Mouse (Mus musculus): ENCODE data around the gene Rdh8. TPM values are rescaled to one million over a fixed set of nuclear protein-coding genes. Genes with fewer than 3 reads are reported as not detected.

Rdh8 gene
- not detected for total RNA-seq (2021)
- long read RNA-seq, experiment 1: 0 reads
- long read RNA-seq, experiment 2: 0 reads

- no peak for DNase-seq (ENCODE audit: low spot score in 2 of 2)
These were observed at the start of gene Rdh8 for GRCm38 (mm10) chr9:20818236-20818635. Gene Rdh8 (plus strand): TSS chr9:20818503.

- DNase-seq (ENCODE audit: low spot score in 2 of 2): no peak
These were observed 37.0 kb upstream of the Rdh8 start for GRCm38 (mm10) chr9:20781286-20781685.

- no peak for DNase-seq (ENCODE audit: low spot score in 2 of 2)
These were observed 33.2 kb upstream of the Rdh8 start for GRCm38 (mm10) chr9:20785055-20785454.

GRCm38 (mm10) chr9:20787992-20788391 is 30.3 kb upstream of the Rdh8 start:
- DNase-seq (ENCODE audit: low spot score in 2 of 2): no peak

- no peak for DNase-seq (ENCODE audit: low spot score in 2 of 2)
These were observed 28.7 kb upstream of the Rdh8 start for GRCm38 (mm10) chr9:20789651-20790050.

GRCm38 (mm10) chr9:20790345-20790744 is 28.0 kb upstream of the Rdh8 start:
- DNase-seq (ENCODE audit: low spot score in 2 of 2): no peak

GRCm38 (mm10) chr9:20794108-20794806 is 24.0 kb upstream of the Rdh8 start:
- peak in 1 of 2 experiments; percentile 55 for DNase-seq (ENCODE audit: low spot score in 2 of 2)

GRCm38 (mm10) chr9:20804266-20805158 is 13.8 kb upstream of the Rdh8 start:
- DNase-seq (ENCODE audit: low spot score in 2 of 2): peak in 1 of 2 experiments; percentile 65

- peak in 1 of 2 experiments; percentile 54 for DNase-seq (ENCODE audit: low spot score in 2 of 2)
These were observed 13.2 kb upstream of the Rdh8 start for GRCm38 (mm10) chr9:20805159-20805495.

GRCm38 (mm10) chr9:20805706-20806105 is 12.6 kb upstream of the Rdh8 start:
- no peak for DNase-seq (ENCODE audit: low spot score in 2 of 2)

- DNase-seq (ENCODE audit: low spot score in 2 of 2): no peak
These were observed 8.0 kb upstream of the Rdh8 start for GRCm38 (mm10) chr9:20810271-20810670.

GRCm38 (mm10) chr9:20810773-20811172 is 7.5 kb upstream of the Rdh8 start:
- no peak for DNase-seq (ENCODE audit: low spot score in 2 of 2)

- DNase-seq (ENCODE audit: low spot score in 2 of 2): peak in 1 of 2 experiments; percentile 56
These were observed 5.6 kb upstream of the Rdh8 start for GRCm38 (mm10) chr9:20812537-20813271.

GRCm38 (mm10) chr9:20814521-20815272 is 3.6 kb upstream of the Rdh8 start, which contains the start of gene Col5a3:
Gene Col5a3 (minus strand): TSS chr9:20815067.
- peak; percentile 66 to 90 for DNase-seq (ENCODE audit: low spot score in 2 of 2)

- no peak for DNase-seq (ENCODE audit: low spot score in 2 of 2)
These were observed 1.7 kb downstream of the Rdh8 start for GRCm38 (mm10) chr9:20820001-20820400.

GRCm38 (mm10) chr9:20822821-20823220 is 4.5 kb downstream of the Rdh8 start:
- no peak for DNase-seq (ENCODE audit: low spot score in 2 of 2)

- DNase-seq (ENCODE audit: low spot score in 2 of 2): peak in 1 of 2 experiments; percentile 44
These were observed 7.5 kb downstream of the Rdh8 start for GRCm38 (mm10) chr9:20825781-20826180.

- DNase-seq (ENCODE audit: low spot score in 2 of 2): no peak
These were observed 9.8 kb downstream of the Rdh8 start for GRCm38 (mm10) chr9:20828127-20828526.

- peak; percentile 99 for DNase-seq (ENCODE audit: low spot score in 2 of 2)
These were observed 12.8 kb downstream of the Rdh8 start for GRCm38 (mm10) chr9:20830901-20831643.

- DNase-seq (ENCODE audit: low spot score in 2 of 2): no peak
These were observed 16.6 kb downstream of the Rdh8 start for GRCm38 (mm10) chr9:20834881-20835280.

Measured in gastrocnemius, postnatal 4 days (tissue).